ENCODE assay signal across 16 mouse cellular contexts in the genomic region with DNA sequence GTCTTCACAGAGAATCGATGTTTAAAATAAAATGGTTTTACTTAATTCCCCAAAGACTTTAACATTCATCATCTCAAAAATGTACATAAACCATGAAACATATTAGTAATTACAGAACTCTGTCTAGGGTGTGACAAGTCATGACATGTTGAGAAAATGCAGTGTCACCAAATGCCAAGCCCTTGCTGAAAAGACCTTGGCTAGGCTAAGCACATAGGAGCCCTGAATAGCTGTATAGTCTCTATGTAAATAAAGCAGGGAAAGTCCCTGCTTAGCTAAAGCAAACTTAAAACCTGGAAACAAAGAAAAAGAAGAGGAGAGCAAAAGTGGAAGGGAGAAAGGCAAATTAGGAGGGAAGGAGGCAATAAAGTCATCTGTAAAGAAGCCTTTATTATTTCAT.
"Had no signal": no experiment of that assay in that cellular context is flagged by ENCODE, and none has a peak within 500 bp of the region (broad histone marks: within the 10 kb centered on the region; RNA-seq: fewer than 3 reads in every experiment).

No protein-coding gene starts in this region.

- H3K27me3 ChIP-seq: kidney, embryonic 15.5 days; limb, embryonic 12.5 days; megakaryocyte, embryonic 14.5 days; midbrain, embryonic 15.5 days; neural tube, embryonic 12.5 days had no signal

- H3K4me3 ChIP-seq: kidney, embryonic 15.5 days; limb, embryonic 12.5 days; megakaryocyte, embryonic 14.5 days; midbrain, embryonic 15.5 days; neural tube, embryonic 12.5 days had no signal

- H3K27ac ChIP-seq: kidney, embryonic 15.5 days; limb, embryonic 12.5 days; macrophage; midbrain, embryonic 15.5 days; neural tube, embryonic 12.5 days had no signal

- DNase-seq: kidney, adult 2 months; kidney, postnatal 14 days; layer of hippocampus, postnatal 36 days; lung, adult 2 months; lung, postnatal 14 days; spleen, adult 18-20 months; thymus, adult 2 months; thymus, postnatal 36 days had no signal

- ATAC-seq: inflammation-experienced regulatory T-cells, adult 6 months; midbrain, embryonic 15.5 days had no signal

- H3K4me2 ChIP-seq: kidney, embryonic 15.5 days; limb, embryonic 12.5 days; midbrain, embryonic 11.5 days; midbrain, embryonic 15.5 days; neural tube, embryonic 12.5 days had no signal

- H3K4me1 ChIP-seq: kidney, embryonic 15.5 days; limb, embryonic 12.5 days; midbrain, embryonic 15.5 days; neural tube, embryonic 12.5 days had no signal

- H3K36me3 ChIP-seq: midbrain, embryonic 15.5 days had no signal

- H3K9me3 ChIP-seq: kidney, embryonic 15.5 days; limb, embryonic 12.5 days; megakaryocyte, embryonic 14.5 days; midbrain, embryonic 15.5 days; neural tube, embryonic 12.5 days had no signal

- H3K9ac ChIP-seq: kidney, embryonic 15.5 days; limb, embryonic 12.5 days; midbrain, embryonic 15.5 days; neural tube, embryonic 12.5 days had no signal
